Mouse (Mus musculus): ENCODE measurements around the gene Slc39a1.
A peak's percentile ranks its signal among the peaks of the same experiment; 100 is the strongest.
"Not testable (repeated sequence)": the region's sequence is repeated elsewhere in the genome, so short reads cannot be mapped to it uniquely, and the experiment has no call there.

Slc39a1 gene

GRCm38 (mm10) chr3:90241669-90242358, 6.2 kb upstream of the Slc39a1 start:
- no peak for DNase-seq (ENCODE audit: low read depth)

GRCm38 (mm10) chr3:90242984-90243775, 4.8 kb upstream of the Slc39a1 start, which contains the start of gene Creb3l4:
Creb3l4 (minus strand) TSS chr3:90243512.
- no peak for DNase-seq (ENCODE audit: low read depth)

GRCm38 (mm10) chr3:90245406-90245805, 2.6 kb upstream of the Slc39a1 start:
- no peak for DNase-seq (ENCODE audit: low read depth)

- DNase-seq (ENCODE audit: low read depth) = no peak
Observed at GRCm38 (mm10) chr3:90247630-90247959, 377 bp upstream of the Slc39a1 start.

GRCm38 (mm10) chr3:90248746-90249100, 751 bp downstream of the Slc39a1 start:
- peak; percentile 55 for DNase-seq (ENCODE audit: low read depth)

- no peak for DNase-seq (ENCODE audit: low read depth)
Observed at GRCm38 (mm10) chr3:90250791-90251190, 2.8 kb downstream of the Slc39a1 start.

GRCm38 (mm10) chr3:90251731-90252226, 3.8 kb downstream of the Slc39a1 start:
- DNase-seq (ENCODE audit: low read depth) = not testable (repeated sequence)

GRCm38 (mm10) chr3:90252659-90253058, 4.7 kb downstream of the Slc39a1 start:
- not testable (repeated sequence) for DNase-seq (ENCODE audit: low read depth)

GRCm38 (mm10) chr3:90253174-90253573, 5.2 kb downstream of the Slc39a1 start:
- DNase-seq (ENCODE audit: low read depth) = not testable (repeated sequence)

- DNase-seq (ENCODE audit: low read depth) = peak; percentile 96
Observed at GRCm38 (mm10) chr3:90253653-90254418, 5.9 kb downstream of the Slc39a1 start, which contains the start of gene Crtc2. Crtc2 (plus strand) TSS chr3:90254163.

GRCm38 (mm10) chr3:90254419-90255193, 6.6 kb downstream of the Slc39a1 start:
- DNase-seq (ENCODE audit: low read depth) = peak; percentile 56

GRCm38 (mm10) chr3:90255194-90255565, 7.2 kb downstream of the Slc39a1 start:
- no peak for DNase-seq (ENCODE audit: low read depth)

- DNase-seq (ENCODE audit: low read depth) = no peak
Observed at GRCm38 (mm10) chr3:90255784-90256353, 7.9 kb downstream of the Slc39a1 start.

GRCm38 (mm10) chr3:90256731-90257530, 9.0 kb downstream of the Slc39a1 start:
- DNase-seq (ENCODE audit: low read depth) = no peak

- no peak for DNase-seq (ENCODE audit: low read depth)
Observed at GRCm38 (mm10) chr3:90258521-90258920, 10.5 kb downstream of the Slc39a1 start.

- DNase-seq (ENCODE audit: low read depth) = no peak
Observed at GRCm38 (mm10) chr3:90263121-90263771, 15.3 kb downstream of the Slc39a1 start.

GRCm38 (mm10) chr3:90264687-90265033, 16.7 kb downstream of the Slc39a1 start:
- DNase-seq (ENCODE audit: low read depth) = no peak

- DNase-seq (ENCODE audit: low read depth) = peak; percentile 93
Observed at GRCm38 (mm10) chr3:90265034-90265931, 17.3 kb downstream of the Slc39a1 start, which contains the start of gene Dennd4b. Dennd4b (plus strand) TSS chr3:90265185.

All from 416B (cell line).